Mouse (Mus musculus) erythroblast, embryonic 14.5 days (primary cell): Measurements from ENCODE around the gene Riok1.

Experiments
- GATA1 ChIP-seq: IDR thresholded peaks from 2 replicates; pipeline ENCODE4 v1.6.1; 2012; ENCODE audit warnings: low read length, inconsistent platforms, mixed read lengths
- TAL1 ChIP-seq: IDR thresholded peaks from 3 replicates; pipeline ENCODE4 v1.6.1; 2012; ENCODE audit warnings: low read length, inconsistent platforms, mixed read lengths

DNA sequence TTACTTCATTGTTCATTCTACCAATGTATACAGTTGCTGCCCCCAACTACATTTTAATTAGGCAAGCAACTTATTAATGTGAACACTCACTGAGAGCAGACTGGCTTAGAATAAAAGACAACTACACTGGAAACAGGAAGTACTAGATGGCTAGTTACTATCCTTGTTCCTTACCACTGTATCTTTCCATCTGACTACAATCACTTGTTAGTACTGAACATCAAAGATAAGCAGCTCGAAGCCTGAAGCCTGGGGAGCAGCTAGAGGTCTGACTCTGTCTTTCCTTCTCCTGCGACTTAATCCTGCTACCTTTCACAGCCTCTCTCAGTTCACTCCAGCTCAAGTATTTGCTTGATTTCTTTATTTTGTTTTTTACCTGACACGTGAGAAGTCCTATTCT is 18.0 kb upstream of the Riok1 start:
- TF ChIP-seq GATA1 (no peak), TAL1 (no peak)
